Mouse (Mus musculus): Measurements from ENCODE around the gene Pkd2l1. TPM values are rescaled to one million over a fixed set of nuclear protein-coding genes. Genes with fewer than 3 reads are reported as not detected.

Gene Pkd2l1
- total RNA-seq, 2 experiments from 2014 or later = 0.09 TPM; not detected in 1

DNA sequence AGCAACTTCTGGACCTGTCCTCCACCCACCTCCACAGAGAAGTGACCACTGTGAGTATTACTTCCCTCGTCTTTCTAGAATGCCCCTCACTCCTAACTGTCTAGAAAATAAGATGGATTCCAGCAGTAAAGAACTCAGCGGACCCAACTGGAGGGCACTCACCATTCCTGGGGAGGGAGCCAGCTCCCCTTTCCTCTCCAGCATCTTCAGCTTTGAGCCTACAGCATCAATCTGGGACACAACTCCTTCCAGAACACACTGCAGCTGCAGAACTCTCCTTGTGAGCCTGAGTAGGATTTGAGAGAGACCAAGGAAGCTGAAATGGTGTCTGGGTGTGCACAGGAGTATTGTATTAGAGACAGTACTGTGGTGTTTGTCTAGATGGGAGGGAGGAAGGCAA is 43.3 kb downstream of the Pkd2l1 start:
- H3K27ac ChIP-seq = no peak overlapping the region
- H3K4me3 ChIP-seq = no peak overlapping the region
- intact Hi-C loops (cut with DNase I) = no loop called here
- TF ChIP-seq CTCF (IDR thresholded peaks at IDR 0.05) = no peak
- no peak for DNase-seq (ENCODE audit: extremely low spot score in 1 of 2, low spot score in 2 of 2)

GRCm38 (mm10) chr19:44148345-44148744 is 43.9 kb downstream of the Pkd2l1 start:
- no peak overlapping the region for H3K27ac ChIP-seq
- intact Hi-C loops (cut with DNase I) = no loop called here
- no peak overlapping the region for H3K4me3 ChIP-seq
- no peak; the same call in none of the 2 replicates for TF ChIP-seq CTCF (IDR thresholded peaks at IDR 0.05)
- no peak for DNase-seq (ENCODE audit: extremely low spot score in 1 of 2, low spot score in 2 of 2)

DNA sequence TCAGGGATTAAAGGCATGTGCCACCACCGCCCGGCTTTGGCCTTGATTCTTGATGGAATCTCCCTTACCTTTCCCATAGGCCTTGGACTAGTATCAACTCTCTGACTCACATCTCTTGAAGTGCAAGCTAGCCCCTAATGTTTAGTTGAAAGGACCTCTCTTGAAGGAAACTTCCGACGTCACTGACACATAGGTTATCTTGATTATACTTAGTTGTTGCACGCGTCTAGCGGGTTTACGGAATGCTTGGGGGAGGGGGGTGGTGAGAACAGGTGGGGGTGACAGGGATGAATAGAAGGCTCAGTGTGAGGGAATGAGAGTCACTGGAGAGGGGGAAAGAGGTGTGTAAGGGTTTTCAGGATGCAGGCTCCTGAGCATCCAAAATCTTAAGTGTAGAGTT is 45.3 kb downstream of the Pkd2l1 start:
- H3K4me3 ChIP-seq = no peak overlapping the region
- intact Hi-C loops (cut with DNase I) = no loop called here
- H3K27ac ChIP-seq = no peak overlapping the region
- no peak for TF ChIP-seq CTCF (IDR thresholded peaks at IDR 0.05)
- no peak for DNase-seq (ENCODE audit: extremely low spot score in 1 of 2, low spot score in 2 of 2)

GRCm38 (mm10) chr19:44146568-44146879 is 45.7 kb downstream of the Pkd2l1 start:
- peak overlapping the region; percentile 84 for H3K27ac ChIP-seq
- H3K4me3 ChIP-seq = peak overlapping the region; percentile 86
- no peak for DNase-seq (ENCODE audit: extremely low spot score in 1 of 2, low spot score in 2 of 2)
- TF ChIP-seq CTCF (IDR thresholded peaks at IDR 0.05) = no peak
- intact Hi-C loops (cut with DNase I) = no loop called here

GRCm38 (mm10) chr19:44145702-44146567 is 46.3 kb downstream of the Pkd2l1 start, which contains the start of gene Bloc1s2:
Bloc1s2 (minus strand) TSS chr19:44146446.
- DNase-seq (ENCODE audit: extremely low spot score in 1 of 2, low spot score in 2 of 2) = peak; percentile 89 to 90
- Histone ChIP-seq H3K27ac (peak within 1 kb of the TSS; percentile 84), H3K4me3 (peak within 1 kb of the TSS; percentile 86)
- no peak for TF ChIP-seq CTCF (IDR thresholded peaks at IDR 0.05)
- intact Hi-C loops (cut with DNase I) = no loop called here

DNA sequence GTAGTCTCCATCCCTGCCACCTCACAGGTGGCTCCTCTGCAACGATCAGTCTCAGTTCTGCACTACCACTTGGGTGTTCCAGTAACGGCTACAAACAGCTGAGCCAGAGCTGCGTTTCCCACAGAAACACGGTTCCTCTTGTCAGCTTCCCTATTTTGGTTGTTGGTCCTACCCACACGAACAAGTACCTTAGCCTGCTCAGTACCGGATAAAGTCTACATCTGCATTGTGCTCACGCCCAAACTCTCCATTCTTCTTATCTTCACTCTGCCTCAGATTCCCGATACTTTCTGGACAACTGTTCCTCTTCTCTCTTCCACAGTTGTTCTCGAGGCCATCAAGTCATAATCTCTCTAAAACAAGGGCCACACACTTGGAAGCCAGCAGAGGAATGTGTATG is 47.9 kb downstream of the Pkd2l1 start:
- intact Hi-C loops (cut with DNase I) = no loop called here
- TF ChIP-seq CTCF (IDR thresholded peaks at IDR 0.05) = no peak
- Histone ChIP-seq H3K27ac (no peak overlapping the region), H3K4me3 (no peak overlapping the region)
- no peak for DNase-seq (ENCODE audit: extremely low spot score in 1 of 2, low spot score in 2 of 2)

DNA sequence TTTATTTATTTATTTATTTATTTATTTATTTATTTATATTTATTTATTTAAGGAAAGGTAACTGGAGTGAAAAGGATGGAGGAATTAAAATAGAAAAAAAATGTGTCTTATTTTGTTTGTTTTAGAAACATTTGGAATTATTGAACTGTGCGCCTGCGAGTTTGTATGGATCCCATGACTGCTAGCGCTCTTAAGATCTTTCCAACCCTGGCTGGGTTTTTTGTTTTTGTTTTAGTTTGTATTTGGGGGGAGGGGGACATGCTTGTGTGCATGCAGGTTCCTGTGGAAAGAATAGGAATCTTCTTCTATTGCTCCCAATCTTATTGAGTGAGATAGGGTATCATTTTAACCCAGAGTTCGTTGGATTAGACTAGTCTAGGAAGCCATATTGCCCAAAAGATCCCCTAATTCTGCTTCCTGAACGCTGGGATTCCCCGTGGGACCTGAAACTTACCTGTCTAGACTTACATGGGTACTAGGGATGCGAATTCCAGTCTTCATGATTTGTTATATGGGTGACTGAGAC is 56.2 kb downstream of the Pkd2l1 start:
- DNase-seq (ENCODE audit: extremely low spot score in 1 of 2, low spot score in 2 of 2) = no peak
- intact Hi-C loops (cut with DNase I) = loop anchor here (2.0 to 10.0 kb wide), 3 partner anchors 27 to 799 kb away; partner anchors contain the start of genes Cox15, Cutc and Slf2
- peak overlapping the region; percentile 54 for H3K4me3 ChIP-seq
- H3K27ac ChIP-seq = no peak overlapping the region; the same call in 1 of the 2 replicates
- no peak for TF ChIP-seq CTCF (IDR thresholded peaks at IDR 0.05)

GRCm38 (mm10) chr19:44135072-44135959 is 56.9 kb downstream of the Pkd2l1 start, which contains the start of gene Cwf19l1:
Cwf19l1 (minus strand) TSS chr19:44135876.
- Histone ChIP-seq H3K27ac (peak within 1 kb of the TSS; percentile 83), H3K4me3 (peak within 1 kb of the TSS; percentile 54)
- peak; percentile 85 to 86 for DNase-seq (ENCODE audit: extremely low spot score in 1 of 2, low spot score in 2 of 2)
- no peak for TF ChIP-seq CTCF (IDR thresholded peaks at IDR 0.05)
- intact Hi-C loops (cut with DNase I) = loop anchor here (2.0 to 10.0 kb wide), 3 partner anchors 27 to 799 kb away; partner anchors contain the start of genes Cox15, Cutc and Slf2

GRCm38 (mm10) chr19:44132917-44133316 is 59.3 kb downstream of the Pkd2l1 start:
- Histone ChIP-seq H3K4me3 (no peak overlapping the region), H3K27ac (no peak overlapping the region)
- intact Hi-C loops (cut with DNase I) = loop anchor here (10.0 kb wide), 2 partner anchors 378 to 802 kb away; partner anchors contain the start of genes Cox15, Cutc and Slf2
- TF ChIP-seq CTCF (IDR thresholded peaks at IDR 0.05) = no peak
- no peak for DNase-seq (ENCODE audit: extremely low spot score in 1 of 2, low spot score in 2 of 2)

DNA sequence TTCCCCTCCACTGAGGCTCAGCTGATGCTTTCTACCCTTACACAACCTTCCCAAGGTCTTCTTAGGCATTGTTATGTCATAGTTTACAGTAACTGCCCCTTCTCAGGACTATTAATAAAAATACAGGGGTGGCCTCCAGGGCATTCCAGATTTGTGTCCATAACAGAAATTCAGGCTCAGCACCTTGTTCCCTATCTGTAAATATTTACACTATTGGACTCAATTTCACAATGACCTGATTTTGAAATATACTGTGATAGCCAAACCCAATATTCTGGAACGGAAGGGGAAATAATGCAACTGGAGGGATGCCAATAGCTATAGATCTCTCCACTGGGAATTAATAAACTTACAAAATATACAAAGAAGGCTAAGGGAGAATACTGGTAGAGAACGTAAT is 63.7 kb downstream of the Pkd2l1 start:
- TF ChIP-seq CTCF (IDR thresholded peaks at IDR 0.05) = no peak
- intact Hi-C loops (cut with DNase I) = no loop called here
- no peak for DNase-seq (ENCODE audit: extremely low spot score in 1 of 2, low spot score in 2 of 2)
- H3K4me3 ChIP-seq = no peak overlapping the region
- no peak overlapping the region for H3K27ac ChIP-seq

DNA sequence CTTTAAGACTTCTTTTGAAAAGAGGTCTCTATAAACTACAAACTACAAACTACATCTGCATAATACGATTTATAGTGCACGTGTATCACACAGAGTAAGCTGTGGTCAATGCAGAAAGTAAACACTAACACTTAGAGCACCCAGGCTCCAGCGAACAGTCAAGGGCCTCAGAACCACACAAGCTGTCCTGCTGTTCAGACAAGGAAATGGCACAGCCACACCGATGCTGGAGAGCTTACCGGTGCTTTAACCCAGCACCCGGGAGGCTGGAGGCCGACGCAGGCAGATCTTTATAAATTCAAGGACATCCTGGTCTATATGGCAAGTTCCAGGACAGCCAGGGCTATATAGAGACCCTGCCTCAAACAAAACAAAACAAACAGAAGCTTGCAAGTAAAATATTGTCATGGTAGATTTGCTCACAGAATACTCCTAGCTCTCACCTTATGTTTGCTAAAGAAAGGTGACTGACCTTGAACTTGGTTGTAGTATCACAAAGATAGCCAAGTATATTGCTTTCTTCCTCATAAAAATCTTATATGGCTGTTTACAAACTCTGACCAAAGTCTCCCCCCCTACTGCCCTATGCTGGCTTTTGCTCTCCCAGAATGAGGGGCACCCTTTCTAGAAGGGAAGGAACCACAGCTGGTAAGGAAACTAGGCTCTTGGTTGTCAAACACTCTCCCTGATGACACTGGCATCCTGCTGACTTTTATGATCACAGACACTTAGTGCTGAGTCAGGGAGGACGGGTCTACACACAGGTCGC is 64.3 kb downstream of the Pkd2l1 start:
- intact Hi-C loops (cut with DNase I) = no loop called here
- Histone ChIP-seq H3K4me3 (no peak overlapping the region), H3K27ac (no peak overlapping the region)
- DNase-seq (ENCODE audit: extremely low spot score in 1 of 2, low spot score in 2 of 2) = no peak
- TF ChIP-seq CTCF (IDR thresholded peaks at IDR 0.05) = no peak

All from left cerebral cortex, adult 2 months (tissue).